Mouse (Mus musculus): ENCODE measurements around the gene Gm5591.
"Not testable (repeated sequence)": the region's sequence is repeated elsewhere in the genome, so short reads cannot be mapped to it uniquely, and the experiment has no call there.

The Gm5591 gene

GRCm38 (mm10) chr7:38528093-38528492 is at the start of gene Gm5591:
TSS of gene Gm5591 (minus strand) at chr7:38528193.
- DNase-seq: not testable (repeated sequence)

- not testable (repeated sequence) for DNase-seq
Observed at GRCm38 (mm10) chr7:38488468-38488867, 39.5 kb downstream of the Gm5591 start.

Measured in lung, postnatal 10 days (tissue).